Mouse (Mus musculus): ENCODE measurements at regions not wholly inside any gene's neighbourhood (a gene's known extent, or its start where the extent isn't known, plus 50 kb on each side); places are given as distances from the start of the nearest gene placed in this dataset.

DNA sequence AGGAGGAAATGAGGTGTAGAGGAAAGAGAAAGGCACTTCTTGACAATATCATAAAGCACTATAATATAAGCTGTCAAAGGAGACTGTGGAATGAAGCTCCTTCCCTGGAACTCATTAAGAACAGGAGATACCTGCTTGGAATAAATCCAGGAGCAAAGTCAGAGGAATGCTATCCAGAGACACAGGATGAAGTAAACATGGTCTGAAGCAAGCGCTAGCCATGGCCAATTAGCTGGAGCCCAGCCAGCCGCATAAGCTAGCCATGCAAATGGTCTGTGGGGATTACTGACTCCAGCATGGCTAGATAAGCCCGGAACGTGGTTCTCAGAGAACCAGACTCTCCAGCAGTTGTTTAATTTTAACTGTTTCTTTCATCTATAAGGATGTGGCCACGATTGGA lies 54.9 kb upstream of the Gpc3 start:
- H3K4me1 ChIP-seq (ENCODE audit: control insufficient read depth, insufficient read depth, low read length) = no peaks in the 10 kb centered on the region

GRCm38 (mm10) chrX:52679045-52679444 lies 65.3 kb upstream of the Gpc3 start:
- Histone ChIP-seq H3K36me3 (ENCODE audit: control insufficient read depth, insufficient read depth, low read length) (no peaks in the 10 kb centered on the region), H3K4me1 (ENCODE audit: control insufficient read depth, insufficient read depth, low read length) (no peaks in the 10 kb centered on the region), H3K9me3 (replicated peaks; ENCODE audit: control insufficient read depth, low read length) (no peaks in the 10 kb centered on the region), H3K4me2 (peak overlapping the region; percentile 29; the same call in 1 of the 2 replicates), H3K27me3 (ENCODE audit: control insufficient read depth, insufficient read depth, low read length) (no peaks in the 10 kb centered on the region), H3K27ac (ENCODE audit: low read depth, low read length) (no peak overlapping the region), H3K4me3 (ENCODE audit: low read depth, low read length) (no peak overlapping the region), H3K9ac (ENCODE audit: low read depth, low read length) (no peak overlapping the region)
- no peak for ATAC-seq (replicated peaks; ENCODE audit: insufficient number of reproducible peaks, low FRiP score, low TSS enrichment)
- WGBS (ENCODE audit: insufficient replicate concordance) = 27% methylated on average over 5 of the region's 5 CpGs

More for the DNA sequence above, 54.9 kb upstream of the Gpc3 start:
- no peaks in the 10 kb centered on the region for H3K36me3 ChIP-seq (ENCODE audit: control insufficient read depth, insufficient read depth, low read length)
- 39% methylated on average over 5 of the region's 5 CpGs for WGBS (ENCODE audit: insufficient replicate concordance)
- H3K9me3 ChIP-seq (replicated peaks; ENCODE audit: control insufficient read depth, low read length) = no peaks in the 10 kb centered on the region
- no peak overlapping the region for H3K27ac ChIP-seq (ENCODE audit: low read depth, low read length)
- ATAC-seq (replicated peaks; ENCODE audit: insufficient number of reproducible peaks, low FRiP score, low TSS enrichment) = no peak
- H3K9ac ChIP-seq (ENCODE audit: low read depth, low read length) = no peak overlapping the region
- H3K4me3 ChIP-seq (ENCODE audit: low read depth, low read length) = no peak overlapping the region
- no peaks in the 10 kb centered on the region for H3K27me3 ChIP-seq (ENCODE audit: control insufficient read depth, insufficient read depth, low read length)
- H3K4me2 ChIP-seq = no peak overlapping the region

- 45% methylated on average over 2 of the region's 2 CpGs for WGBS (ENCODE audit: insufficient replicate concordance)
- no peaks in the 10 kb centered on the region for H3K36me3 ChIP-seq (ENCODE audit: control insufficient read depth, insufficient read depth, low read length)
- no peak overlapping the region for H3K4me2 ChIP-seq
- no peaks in the 10 kb centered on the region for H3K4me1 ChIP-seq (ENCODE audit: control insufficient read depth, insufficient read depth, low read length)
- no peaks in the 10 kb centered on the region for H3K27me3 ChIP-seq (ENCODE audit: control insufficient read depth, insufficient read depth, low read length)
- H3K4me3 ChIP-seq (ENCODE audit: low read depth, low read length) = no peak overlapping the region
- H3K9ac ChIP-seq (ENCODE audit: low read depth, low read length) = no peak overlapping the region
- no peak overlapping the region for H3K27ac ChIP-seq (ENCODE audit: low read depth, low read length)
- ATAC-seq (replicated peaks; ENCODE audit: insufficient number of reproducible peaks, low FRiP score, low TSS enrichment) = no peak
- no peaks in the 10 kb centered on the region for H3K9me3 ChIP-seq (replicated peaks; ENCODE audit: control insufficient read depth, low read length)
Measured at GRCm38 (mm10) chrX:52694392-52694791, 80.6 kb upstream of the Gpc3 start.

DNA sequence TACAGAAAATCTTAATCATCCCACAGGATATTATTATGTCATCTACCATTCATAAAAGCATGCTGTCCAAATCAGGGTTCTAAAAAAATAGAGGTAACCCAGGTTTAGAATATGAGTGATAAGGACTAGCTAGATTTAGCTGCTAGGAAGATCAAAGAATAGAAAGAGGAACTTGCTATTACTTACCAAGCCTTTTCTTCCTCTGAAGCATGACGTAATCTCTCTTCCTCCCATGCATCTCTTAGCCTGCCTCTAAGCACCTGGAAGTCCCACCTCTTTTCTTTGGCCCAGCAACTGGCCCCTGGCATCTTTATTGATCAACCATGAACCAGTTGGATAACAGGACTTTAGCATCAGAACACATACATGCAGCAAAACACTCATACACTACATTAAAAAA lies 85.9 kb upstream of the Gpc3 start:
- H3K4me2 ChIP-seq = no peak overlapping the region
- H3K9me3 ChIP-seq (replicated peaks; ENCODE audit: control insufficient read depth, low read length) = no peaks in the 10 kb centered on the region
- no peaks in the 10 kb centered on the region for H3K4me1 ChIP-seq (ENCODE audit: control insufficient read depth, insufficient read depth, low read length)
- no peak overlapping the region for H3K9ac ChIP-seq (ENCODE audit: low read depth, low read length)
- 68% methylated on average over 1 of the region's 1 CpGs for WGBS (ENCODE audit: insufficient replicate concordance)
- no peaks in the 10 kb centered on the region for H3K36me3 ChIP-seq (ENCODE audit: control insufficient read depth, insufficient read depth, low read length)
- H3K4me3 ChIP-seq (ENCODE audit: low read depth, low read length) = no peak overlapping the region
- no peaks in the 10 kb centered on the region; the same call in 1 of the 2 replicates for H3K27me3 ChIP-seq (ENCODE audit: control insufficient read depth, insufficient read depth, low read length)
- ATAC-seq (replicated peaks; ENCODE audit: insufficient number of reproducible peaks, low FRiP score, low TSS enrichment) = no peak
- no peak overlapping the region for H3K27ac ChIP-seq (ENCODE audit: low read depth, low read length)

GRCm38 (mm10) chrX:52717495-52717894 lies 73.5 kb upstream of the Ccdc160 start:
- Histone ChIP-seq H3K27ac (ENCODE audit: low read depth, low read length) (no peak overlapping the region), H3K9ac (ENCODE audit: low read depth, low read length) (no peak overlapping the region), H3K36me3 (ENCODE audit: control insufficient read depth, insufficient read depth, low read length) (no peaks in the 10 kb centered on the region), H3K4me3 (ENCODE audit: low read depth, low read length) (no peak overlapping the region), H3K4me2 (no peak overlapping the region), H3K27me3 (ENCODE audit: control insufficient read depth, insufficient read depth, low read length) (no peaks in the 10 kb centered on the region), H3K9me3 (replicated peaks; ENCODE audit: control insufficient read depth, low read length) (no peaks in the 10 kb centered on the region), H3K4me1 (ENCODE audit: control insufficient read depth, insufficient read depth, low read length) (no peaks in the 10 kb centered on the region)
- WGBS (ENCODE audit: insufficient replicate concordance) = 26% methylated on average over 3 of the region's 3 CpGs
- ATAC-seq (replicated peaks; ENCODE audit: insufficient number of reproducible peaks, low FRiP score, low TSS enrichment) = no peak

DNA sequence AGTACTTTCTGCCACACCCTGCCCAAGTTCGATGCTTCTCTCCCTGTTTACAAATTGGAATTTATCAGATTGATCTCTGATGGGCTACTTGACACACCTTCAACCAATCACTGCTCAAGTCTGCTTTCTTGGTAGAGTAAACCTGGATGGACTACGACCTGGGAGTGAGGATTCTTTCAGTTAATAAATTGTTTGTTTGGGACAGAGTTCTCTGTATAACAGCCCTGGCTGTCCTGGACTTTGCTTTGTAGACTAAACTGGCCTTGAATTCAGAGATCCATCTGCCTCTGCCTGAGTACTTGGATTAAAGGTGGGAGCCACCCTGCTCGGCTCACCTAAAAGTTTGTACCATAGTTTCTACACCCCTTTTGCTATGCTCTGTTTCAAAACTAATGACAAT lies 52.9 kb upstream of the Ccdc160 start:
- H3K27me3 ChIP-seq (ENCODE audit: control insufficient read depth, insufficient read depth, low read length) = no peaks in the 10 kb centered on the region
- H3K9ac ChIP-seq (ENCODE audit: low read depth, low read length) = no peak overlapping the region
- no peak overlapping the region for H3K27ac ChIP-seq (ENCODE audit: low read depth, low read length)
- no peak overlapping the region for H3K4me3 ChIP-seq (ENCODE audit: low read depth, low read length)
- WGBS (ENCODE audit: insufficient replicate concordance) = 69% methylated on average over 3 of the region's 3 CpGs
- no peaks in the 10 kb centered on the region for H3K36me3 ChIP-seq (ENCODE audit: control insufficient read depth, insufficient read depth, low read length)
- no peak for ATAC-seq (replicated peaks; ENCODE audit: insufficient number of reproducible peaks, low FRiP score, low TSS enrichment)
- no peaks in the 10 kb centered on the region for H3K4me1 ChIP-seq (ENCODE audit: control insufficient read depth, insufficient read depth, low read length)
- no peak overlapping the region for H3K4me2 ChIP-seq
- H3K9me3 ChIP-seq (replicated peaks; ENCODE audit: control insufficient read depth, low read length) = no peaks in the 10 kb centered on the region
